Mouse (Mus musculus) intestine, postnatal 0 days (tissue): ENCODE results near the gene Xkr7. TPM values are rescaled to one million over a fixed set of nuclear protein-coding genes. Genes with fewer than 3 reads are reported as not detected.

Experiments used
- ATAC-seq: fragments of 200-750 bp; cut with Nextera tagmentation; 2 replicates; pipeline ENCODE4 v1.8.0; 2017; ENCODE audit warnings: mild to moderate bottlenecking, moderate TSS enrichment, moderate library complexity
- H3K27ac ChIP-seq: fragments of 300-500 bp; sonication (generic); 2 replicates; pipeline ENCODE4 v1.5.1; 2014; ENCODE audit warnings: mild to moderate bottlenecking, low read depth, low read length, moderate library complexity
- H3K27me3 ChIP-seq: fragments of 300-500 bp; sonication (generic); replicated peaks from 2 replicates; pipeline ENCODE4 v1.6.1; 2014; ENCODE audit warnings: low read length, mixed read lengths; ENCODE audit not compliant: control insufficient read depth, insufficient read depth
- H3K36me3 ChIP-seq: fragments of 300-500 bp; sonication (generic); 2 replicates; pipeline ENCODE4 v1.6.1; 2014; ENCODE audit warnings: mild to moderate bottlenecking, moderate library complexity; ENCODE audit not compliant: control insufficient read depth, insufficient read depth
- H3K4me1 ChIP-seq: fragments of 300-500 bp; sonication (generic); replicated peaks from 2 replicates; pipeline ENCODE4 v1.6.1; 2014; ENCODE audit warnings: antibody characterized with exemption, low read length, mixed read lengths; ENCODE audit not compliant: control insufficient read depth, insufficient read depth
- H3K4me2 ChIP-seq: fragments of 300-500 bp; sonication (generic); replicated peaks from 2 replicates; pipeline ENCODE4 v1.6.1; 2014; ENCODE audit warnings: low read depth, mild to moderate bottlenecking, moderate library complexity
- H3K4me3 ChIP-seq: fragments of 300-500 bp; sonication (generic); 2 replicates; pipeline ENCODE4 v1.5.1; 2014; ENCODE audit warnings: low read depth, low read length
- H3K9ac ChIP-seq: fragments of 300-500 bp; sonication (generic); 2 replicates; pipeline ENCODE4 v1.6.1; 2014; ENCODE audit warnings: mild to moderate bottlenecking, low read depth, low read length
- H3K9me3 ChIP-seq: fragments of 300-500 bp; sonication (generic); 2 replicates; pipeline ENCODE4 v1.6.1; 2016; ENCODE audit warnings: mixed run types; ENCODE audit not compliant: control insufficient read depth
- CTCF ChIP-seq: sonication (generic); IDR thresholded peaks from 2 replicates; pipeline ENCODE4 v1.5.1; 2016; ENCODE audit warnings: low read depth, mild to moderate bottlenecking, control low read depth, antibody characterized with exemption, moderate library complexity
- WGBS: fragments of 180-500 bp; shearing (Covaris S2); extraction: QIAGEN DNeasy Blood & Tissue Kit; methylation state at CpG from one replicate; pipeline ENCODE4 v1.1.7; 2014; 5-methylcytosine and 5-hydroxymethylcytosine counted together
- polyA plus RNA-seq: library from polyadenylated mRNA; unstranded; fragments of >200 nt; fragmentation: Nextera tagmentation; extraction: Ambion mirVana; gene quantifications from 2 replicates; pipeline ENCODE4 v1.2.1, GENCODE M21; 2015

The Xkr7 gene
- polyA plus RNA-seq, 1 experiment from 2014 or later, result not detected

DNA sequence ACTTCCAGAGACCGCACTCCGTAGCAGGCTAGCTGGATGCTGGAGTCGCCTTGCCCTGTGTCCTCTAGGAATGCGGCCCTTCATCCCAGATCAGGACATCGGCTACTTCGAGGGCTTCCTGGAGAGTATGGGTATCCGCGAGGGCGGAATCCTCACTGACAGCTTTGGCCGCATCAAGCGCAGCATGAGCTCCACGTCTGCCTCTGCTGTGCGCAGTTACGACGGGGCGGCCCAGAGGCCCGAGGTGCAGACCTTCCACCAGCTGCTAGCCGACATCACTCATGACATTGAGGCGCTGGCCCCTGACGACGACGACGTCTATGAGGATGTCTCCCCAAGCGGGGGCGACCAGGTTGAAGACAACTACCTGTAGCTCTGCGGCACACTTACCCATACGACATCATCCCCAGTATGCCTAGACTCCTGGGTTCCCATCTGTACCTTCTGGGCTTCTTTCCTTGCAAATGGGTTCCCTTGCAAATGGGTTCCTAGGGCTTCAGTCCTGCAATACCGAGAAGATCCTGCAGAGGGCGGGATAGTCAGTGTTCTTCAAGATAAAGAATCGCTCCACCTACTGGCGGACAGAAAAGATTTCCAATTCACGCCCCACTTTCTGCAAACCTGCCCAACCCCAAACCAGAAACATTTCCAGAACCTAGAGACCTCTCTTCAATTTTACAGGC, 49.3 kb downstream of the Xkr7 start:
- Histone ChIP-seq H3K4me3 (no peak overlapping the region), H3K4me1 (no peaks in the 10 kb centered on the region), H3K27ac (no peak overlapping the region), H3K9ac (no peak overlapping the region), H3K27me3 (no peaks in the 10 kb centered on the region; the same call in 1 of the 2 replicates), H3K9me3 (no peaks in the 10 kb centered on the region), H3K4me2 (no peak overlapping the region), H3K36me3 (no peaks in the 10 kb centered on the region)
- ATAC-seq, result no peak
- WGBS, result 37% methylated on average over 32 of the region's 32 CpGs
- peak; percentile 98 for TF ChIP-seq CTCF

DNA sequence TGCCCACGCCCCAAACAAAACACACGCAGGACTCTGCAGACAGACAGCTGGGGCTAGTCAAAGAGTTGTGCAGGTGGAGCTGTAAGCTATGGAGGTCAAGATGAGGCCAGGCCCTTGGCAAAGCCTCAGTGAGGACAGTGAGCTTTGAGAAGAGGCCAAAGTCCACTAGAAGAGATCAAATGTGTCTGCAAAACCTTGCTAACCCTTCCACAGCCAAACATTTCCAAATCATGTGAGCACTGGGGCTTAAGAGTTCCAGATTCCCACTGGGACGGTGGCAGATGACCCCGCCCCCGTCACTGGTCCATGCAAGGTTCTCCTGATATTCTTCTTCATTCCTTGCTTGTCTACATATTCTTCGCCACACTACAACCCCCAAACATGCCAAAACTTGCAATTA, 50.2 kb downstream of the Xkr7 start:
- no peak overlapping the region for H3K4me2 ChIP-seq
- H3K27ac ChIP-seq, result no peak overlapping the region
- TF ChIP-seq CTCF, result no peak
- no peaks in the 10 kb centered on the region; the same call in 1 of the 2 replicates for H3K27me3 ChIP-seq
- no peak overlapping the region for H3K4me3 ChIP-seq
- no peak for ATAC-seq
- H3K9ac ChIP-seq, result no peak overlapping the region
- no peaks in the 10 kb centered on the region for H3K36me3 ChIP-seq
- H3K4me1 ChIP-seq, result no peaks in the 10 kb centered on the region
- 76% methylated on average over 6 of the region's 6 CpGs for WGBS
- no peaks in the 10 kb centered on the region for H3K9me3 ChIP-seq

DNA sequence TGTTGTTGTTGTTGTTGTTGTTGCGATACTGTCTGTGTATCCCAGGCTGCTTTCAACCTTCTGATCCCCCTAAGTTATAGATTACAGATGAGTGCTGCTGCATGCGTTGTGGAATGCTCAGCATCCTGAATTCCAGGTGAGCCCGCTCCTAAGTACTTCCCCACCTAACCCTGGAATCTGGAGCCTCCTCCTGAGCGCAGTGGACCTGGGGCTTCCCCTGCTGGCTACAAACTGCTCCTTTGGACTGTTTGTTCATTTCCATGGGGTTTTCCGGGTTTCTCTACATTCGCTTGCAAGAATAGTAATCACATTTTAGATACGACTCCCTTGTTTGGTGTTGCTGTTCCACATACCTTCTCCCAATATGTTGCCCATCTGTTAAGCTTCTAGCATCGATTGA, 51.6 kb downstream of the Xkr7 start:
- WGBS, result 79% methylated on average over 8 of the region's 8 CpGs
- H3K4me1 ChIP-seq, result no peaks in the 10 kb centered on the region
- H3K4me3 ChIP-seq, result no peak overlapping the region
- H3K36me3 ChIP-seq, result no peaks in the 10 kb centered on the region
- no peak for TF ChIP-seq CTCF
- H3K9ac ChIP-seq, result no peak overlapping the region
- no peak overlapping the region for H3K4me2 ChIP-seq
- no peaks in the 10 kb centered on the region for H3K9me3 ChIP-seq
- no peaks in the 10 kb centered on the region; the same call in 1 of the 2 replicates for H3K27me3 ChIP-seq
- no peak for ATAC-seq
- H3K27ac ChIP-seq, result no peak overlapping the region

DNA sequence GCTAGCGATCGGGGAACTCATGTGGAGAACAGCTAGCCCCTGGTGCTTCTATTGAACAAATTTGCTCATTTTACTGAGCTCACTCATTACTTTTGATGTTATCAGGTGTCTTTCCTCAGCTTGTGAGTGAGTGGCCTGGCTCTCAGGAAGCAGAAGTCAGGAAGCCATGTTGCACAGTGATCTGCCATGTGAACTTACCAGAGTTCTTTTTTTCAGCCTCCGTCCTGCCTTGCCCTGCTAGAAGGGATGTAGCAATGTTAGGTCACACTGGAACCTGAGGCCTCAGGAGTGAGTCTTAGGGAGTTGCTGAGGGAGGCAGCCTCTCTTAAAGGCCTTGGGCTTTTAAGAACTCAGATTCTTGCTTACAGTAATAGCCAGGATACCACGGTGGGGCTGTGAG, 52.2 kb downstream of the Xkr7 start:
- H3K27me3 ChIP-seq, result no peaks in the 10 kb centered on the region; the same call in 1 of the 2 replicates
- WGBS, result 73% methylated on average over 4 of the region's 4 CpGs
- no peak for ATAC-seq
- no peak overlapping the region for H3K9ac ChIP-seq
- no peaks in the 10 kb centered on the region for H3K36me3 ChIP-seq
- H3K4me2 ChIP-seq, result no peak overlapping the region
- H3K4me3 ChIP-seq, result no peak overlapping the region
- TF ChIP-seq CTCF, result no peak
- H3K27ac ChIP-seq, result no peak overlapping the region
- no peaks in the 10 kb centered on the region for H3K9me3 ChIP-seq
- H3K4me1 ChIP-seq, result no peaks in the 10 kb centered on the region

DNA sequence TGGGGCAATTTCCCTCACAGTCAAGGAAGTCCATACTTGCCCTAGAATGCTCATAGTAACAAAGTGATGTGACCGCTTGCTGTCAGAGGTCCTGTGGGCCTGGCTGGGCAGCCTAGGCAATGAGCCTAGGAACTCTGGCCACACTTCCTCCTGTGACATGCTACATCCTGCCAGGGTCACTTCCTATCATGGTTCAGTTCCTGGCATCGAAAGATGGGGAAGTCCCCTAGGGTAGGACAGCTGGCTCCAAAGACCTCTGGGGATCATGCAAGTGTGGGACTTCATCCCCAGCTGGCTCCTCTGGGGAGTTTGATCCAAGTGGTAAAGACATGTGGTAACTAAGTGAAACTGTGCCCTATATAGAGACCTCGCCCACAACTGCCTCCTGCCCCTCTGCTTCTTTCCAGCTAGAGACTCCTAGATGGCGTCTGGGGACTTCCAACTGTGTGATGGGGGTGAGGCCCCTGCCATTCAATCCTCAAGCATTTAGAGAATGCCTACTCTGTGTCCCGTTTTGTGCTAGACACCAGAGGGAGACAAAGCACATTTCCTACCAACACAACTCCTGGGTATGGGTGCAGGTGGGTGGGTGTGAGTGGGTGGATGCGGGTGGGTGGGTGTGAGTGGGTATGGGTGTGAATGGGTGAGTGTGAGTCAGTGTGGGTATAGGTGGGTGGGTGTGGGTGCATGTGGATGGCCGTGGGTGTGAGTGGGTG, 52.8 kb downstream of the Xkr7 start:
- peak; percentile 37 for TF ChIP-seq CTCF
- 0 out of 2 replicates have a peak, but pooled peaks have one; percentile 14 for ATAC-seq
- H3K27ac ChIP-seq, result no peak overlapping the region
- no peaks in the 10 kb centered on the region for H3K9me3 ChIP-seq
- no peaks in the 10 kb centered on the region for H3K4me1 ChIP-seq
- H3K4me3 ChIP-seq, result no peak overlapping the region
- 60% methylated on average over 7 of the region's 7 CpGs for WGBS
- H3K27me3 ChIP-seq, result no peaks in the 10 kb centered on the region; the same call in 1 of the 2 replicates
- H3K9ac ChIP-seq, result no peak overlapping the region
- no peaks in the 10 kb centered on the region for H3K36me3 ChIP-seq
- no peak overlapping the region for H3K4me2 ChIP-seq

DNA sequence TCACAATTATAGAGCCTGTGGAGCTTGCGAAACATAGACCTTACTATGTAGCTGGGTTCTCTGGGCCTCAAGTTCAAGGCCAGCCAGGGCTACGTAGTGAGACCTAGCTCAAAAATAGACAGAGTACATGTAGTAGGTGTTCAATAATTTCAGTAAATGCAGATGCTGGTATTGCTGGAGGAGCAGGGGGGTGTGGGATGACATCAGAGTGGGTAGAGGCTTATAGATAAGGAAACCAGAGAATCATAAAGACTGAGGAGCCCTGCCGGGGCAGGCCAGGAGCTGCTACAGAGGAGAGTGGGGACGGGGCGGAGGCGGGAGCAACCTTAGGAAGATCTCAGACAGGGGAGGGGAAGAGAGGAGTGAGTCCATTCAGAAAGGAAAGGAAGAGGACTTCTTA, 53.9 kb downstream of the Xkr7 start:
- peak; percentile 15; the same call in 1 of the 2 replicates for ATAC-seq
- H3K9ac ChIP-seq, result no peak overlapping the region
- no peak for TF ChIP-seq CTCF
- 0 out of 2 replicates have a peak, but pooled peaks cover under 1% of the 10 kb centered on the region for H3K4me1 ChIP-seq
- H3K27ac ChIP-seq, result no peak overlapping the region
- H3K4me2 ChIP-seq, result no peak overlapping the region
- H3K36me3 ChIP-seq, result no peaks in the 10 kb centered on the region
- H3K4me3 ChIP-seq, result no peak overlapping the region
- H3K27me3 ChIP-seq, result no peaks in the 10 kb centered on the region; the same call in 1 of the 2 replicates
- no peaks in the 10 kb centered on the region for H3K9me3 ChIP-seq
- 68% methylated on average over 6 of the region's 6 CpGs for WGBS
